Mouse (Mus musculus) T-cell, adult 2 months (primary cell): ENCODE measurements around the gene Nmnat3.
A peak's percentile ranks its signal among the peaks of the same experiment; 100 is the strongest.

Experiments used
- DNase-seq: peaks from one replicate; pipeline ENCODE4 v3.0.0; 2022; ENCODE audit warnings: low spot score

Gene Nmnat3

DNA sequence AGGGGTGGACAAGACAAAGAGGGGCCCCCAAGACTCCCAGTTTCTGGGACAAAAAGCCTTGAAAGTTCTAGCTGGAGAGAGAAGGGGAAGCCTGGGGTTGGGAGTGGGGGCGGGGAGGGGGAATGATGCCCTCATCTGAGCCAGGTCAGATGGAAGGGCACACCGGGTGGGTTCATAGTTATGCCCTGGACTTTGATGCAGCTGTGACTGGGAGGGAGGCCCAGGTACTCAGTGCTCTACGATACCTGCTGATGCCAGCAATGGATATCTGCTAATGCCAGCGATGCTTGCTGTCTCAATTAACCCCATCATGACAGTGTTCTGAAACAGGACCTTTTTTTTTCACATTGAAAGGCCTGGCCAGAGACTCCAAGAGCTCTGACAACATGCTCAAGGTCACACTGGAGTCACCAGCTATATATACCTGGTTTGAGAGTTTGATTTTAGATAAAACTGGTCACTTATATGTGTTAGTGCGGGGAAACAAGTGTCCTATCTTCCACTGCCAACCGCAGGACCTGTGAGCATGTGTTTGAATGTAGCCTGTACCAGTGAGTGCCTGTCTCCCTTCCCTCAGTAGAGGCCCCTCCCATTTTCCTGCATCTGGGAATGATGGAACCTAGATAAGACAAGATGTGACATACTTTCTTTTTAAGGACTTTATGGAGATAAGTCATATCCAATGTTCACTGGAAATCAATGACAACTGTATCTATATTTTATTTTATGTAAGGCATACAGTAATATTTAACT, 25.6 kb downstream of the Nmnat3 start:
- no peak for DNase-seq

DNA sequence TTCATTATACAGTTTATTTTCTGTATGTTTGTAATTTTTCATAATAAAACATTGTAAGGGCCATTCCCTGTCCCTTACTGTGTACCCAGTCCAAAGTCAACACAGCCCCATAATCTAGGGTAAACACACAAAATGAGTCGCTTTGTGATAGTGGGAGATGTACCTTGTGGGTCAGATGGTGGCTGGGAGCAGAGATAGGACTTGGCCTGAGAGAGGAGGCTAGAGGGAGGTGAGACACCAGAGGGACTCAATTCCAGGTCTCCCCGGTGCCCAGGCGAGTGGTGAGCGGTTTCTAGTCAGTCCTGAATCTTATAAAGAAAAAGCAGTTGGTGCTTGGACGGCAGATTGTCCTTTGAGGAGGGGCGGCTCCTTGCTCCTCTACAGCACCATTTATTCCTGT, 26.4 kb downstream of the Nmnat3 start:
- DNase-seq, result no peak

DNA sequence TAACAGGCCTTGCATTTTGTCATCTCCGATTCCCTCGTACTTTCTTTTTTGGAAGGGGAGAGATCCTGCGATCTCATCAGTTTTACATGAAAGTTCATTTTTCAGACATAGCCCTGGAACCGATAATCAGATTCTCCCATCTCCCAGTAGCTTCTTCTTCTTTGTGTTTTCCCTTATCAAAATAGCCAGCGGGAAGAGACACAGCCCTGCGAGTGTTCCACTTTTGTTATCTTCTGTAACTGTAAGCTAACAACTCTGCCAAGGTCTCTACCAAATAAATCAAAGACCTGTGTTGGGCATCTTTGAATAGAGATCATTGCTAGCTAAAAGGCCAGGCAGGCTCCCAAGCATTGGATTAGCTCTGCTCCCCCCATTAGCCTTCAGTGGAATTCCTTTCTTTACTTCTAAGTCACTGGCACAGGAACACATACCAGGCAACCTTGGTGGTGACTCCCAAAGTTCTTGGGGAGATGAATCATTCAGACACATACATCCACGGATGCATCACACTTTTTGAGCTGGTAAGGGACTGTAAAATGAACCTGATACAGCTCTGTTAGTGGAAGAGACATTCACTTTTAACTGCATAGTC, 26.9 kb downstream of the Nmnat3 start:
- DNase-seq, result no peak

DNA sequence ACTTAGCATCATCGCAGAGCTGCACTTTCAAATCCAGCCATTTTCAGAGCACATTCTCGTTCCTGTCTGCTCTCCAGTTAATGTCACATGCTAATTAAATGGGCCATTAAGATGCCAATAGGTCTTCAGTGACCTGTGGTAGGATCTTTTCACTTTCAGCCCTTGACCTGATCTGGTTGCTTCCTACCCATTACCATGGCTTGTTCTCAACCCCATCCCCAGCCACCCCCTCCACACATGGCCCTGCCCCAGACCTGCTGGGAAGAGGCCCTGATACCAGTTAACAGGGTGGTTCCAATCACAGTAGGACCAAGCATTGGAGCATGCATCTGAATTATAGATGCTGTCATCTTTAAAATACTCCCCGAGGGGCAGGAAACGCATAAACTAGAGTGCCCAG, 30.7 kb downstream of the Nmnat3 start:
- DNase-seq, result no peak

DNA sequence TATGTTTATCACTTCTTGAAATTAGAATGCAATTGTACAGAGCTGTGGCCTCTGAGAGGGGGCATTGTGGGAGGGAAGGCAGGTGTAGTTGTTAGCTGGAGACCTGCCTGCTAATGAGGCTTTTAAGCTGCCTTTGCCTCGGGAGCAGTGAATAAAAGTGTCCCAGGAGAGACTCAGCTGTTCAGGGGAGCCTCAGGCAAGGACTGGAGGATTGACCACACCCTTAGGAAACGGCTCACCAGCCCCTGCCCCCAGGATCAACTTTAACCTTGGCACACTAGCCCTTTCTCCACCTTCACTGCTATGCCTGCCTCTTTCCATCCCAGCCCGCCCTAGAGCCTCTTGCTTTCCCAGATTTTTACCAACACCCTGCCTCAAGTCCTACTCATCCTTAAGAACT, 31.6 kb downstream of the Nmnat3 start:
- no peak for DNase-seq

DNA sequence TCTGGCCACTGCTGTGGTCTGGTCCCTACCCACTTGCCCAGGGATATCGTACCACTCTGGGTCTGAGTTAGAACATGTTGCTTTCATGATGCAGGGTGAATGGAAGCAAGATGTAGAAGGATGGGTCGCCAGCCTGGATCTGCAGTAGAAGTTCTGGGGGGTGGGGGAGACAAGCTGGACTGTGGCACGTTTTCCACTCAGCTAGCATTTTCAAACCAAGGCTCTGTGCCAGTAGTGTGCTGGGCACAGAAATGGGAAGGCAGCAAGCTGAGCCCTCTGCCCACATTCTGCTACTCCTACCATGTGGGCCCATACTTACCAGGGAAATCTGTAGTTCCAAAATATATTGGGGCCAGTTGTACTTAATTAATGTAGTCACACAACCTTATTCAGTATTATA, 33.5 kb downstream of the Nmnat3 start:
- DNase-seq, result no peak

DNA sequence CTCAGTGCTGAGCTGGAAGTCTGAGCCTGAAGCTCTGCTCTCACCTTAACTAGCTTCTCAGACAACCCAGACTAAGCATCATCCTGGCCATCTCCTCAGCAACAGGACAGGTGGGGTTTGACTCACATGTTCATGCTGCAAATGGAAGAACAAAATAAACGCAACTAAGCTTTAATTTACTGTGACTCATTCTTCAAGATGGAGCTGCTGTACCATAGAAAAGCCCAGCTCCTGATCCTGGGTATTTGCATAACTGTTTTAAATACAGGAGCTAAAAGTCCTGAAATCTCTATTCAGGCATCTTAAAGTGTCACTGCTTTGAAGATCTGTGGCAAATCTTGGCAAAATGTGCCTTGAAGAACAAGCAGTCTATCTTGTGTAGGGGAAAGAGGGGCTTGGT, 38.9 kb downstream of the Nmnat3 start:
- no peak for DNase-seq

DNA sequence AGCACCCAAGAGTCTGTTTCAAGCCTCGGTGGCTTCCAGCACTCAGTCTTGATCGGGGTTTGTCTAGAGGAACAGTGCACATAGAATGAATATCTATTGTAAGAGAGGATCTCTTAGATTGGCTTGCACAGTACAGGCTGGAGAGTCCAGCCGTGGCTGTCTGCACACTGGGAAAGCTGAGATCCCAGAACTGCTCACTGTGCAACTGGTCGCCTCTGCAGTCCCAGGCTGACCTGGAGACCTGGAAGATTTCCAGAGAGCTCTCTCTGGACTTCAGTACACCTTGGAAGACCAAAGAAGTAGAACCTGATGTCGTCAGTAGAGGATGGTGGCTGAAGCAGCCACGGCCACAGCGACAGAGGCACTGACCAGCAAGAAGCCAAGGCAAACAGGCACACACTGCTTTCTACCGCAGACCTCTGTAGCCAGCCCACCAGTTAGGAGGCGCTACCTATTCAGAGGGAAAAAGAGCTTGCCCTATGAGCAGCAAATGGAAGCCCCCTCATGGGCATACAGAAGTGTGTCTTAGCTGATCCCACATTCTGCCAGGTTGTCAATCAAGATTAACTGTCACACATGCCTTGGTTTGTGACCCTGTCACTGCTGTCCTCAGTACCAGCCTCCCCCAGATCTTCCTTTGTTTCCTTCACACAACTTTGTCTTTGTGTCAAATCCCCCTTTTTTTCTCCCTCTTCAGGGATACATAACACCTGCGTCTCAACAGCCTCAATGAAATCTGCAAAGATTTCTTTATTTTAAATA, 41.4 kb downstream of the Nmnat3 start:
- no peak for DNase-seq

DNA sequence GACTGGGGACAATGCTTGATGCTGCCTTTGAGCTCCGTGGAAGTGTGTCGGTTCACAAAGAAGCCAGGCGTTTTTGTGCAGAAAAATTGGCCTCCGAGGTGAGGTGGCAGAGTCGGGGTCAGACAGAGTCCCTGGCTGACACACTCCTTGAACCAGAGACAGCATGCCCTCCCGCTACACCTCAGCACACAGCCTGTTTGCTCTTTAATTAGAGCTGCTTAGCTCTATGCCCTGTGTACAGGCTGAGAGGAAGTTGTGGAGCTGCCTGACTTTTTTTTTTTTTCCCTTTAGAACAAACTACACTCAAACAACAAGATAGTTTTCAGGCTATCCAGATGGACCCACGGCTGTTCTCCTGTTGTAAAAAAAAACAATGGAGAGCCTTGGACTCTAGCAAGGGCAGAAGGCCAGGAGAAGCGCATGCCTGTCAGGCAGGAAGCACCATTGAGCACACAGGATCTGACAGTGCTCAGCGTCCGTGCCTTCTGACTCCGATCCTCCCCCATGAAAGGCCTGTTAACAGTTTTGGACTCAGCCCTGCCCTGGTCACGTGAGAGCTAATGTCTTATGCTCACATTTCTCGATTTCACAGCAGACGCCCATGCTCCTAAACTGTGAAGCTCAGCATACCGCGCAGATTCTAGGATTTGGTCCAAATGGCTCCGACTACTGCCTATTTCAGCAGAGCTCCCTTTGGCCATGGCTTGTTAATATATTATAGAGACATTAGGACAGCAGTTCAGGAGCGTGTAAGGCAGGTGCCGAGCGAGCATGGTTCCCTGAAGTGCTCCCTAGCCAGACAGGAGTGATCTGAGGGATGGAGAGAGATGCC, 42.3 kb downstream of the Nmnat3 start:
- no peak for DNase-seq

DNA sequence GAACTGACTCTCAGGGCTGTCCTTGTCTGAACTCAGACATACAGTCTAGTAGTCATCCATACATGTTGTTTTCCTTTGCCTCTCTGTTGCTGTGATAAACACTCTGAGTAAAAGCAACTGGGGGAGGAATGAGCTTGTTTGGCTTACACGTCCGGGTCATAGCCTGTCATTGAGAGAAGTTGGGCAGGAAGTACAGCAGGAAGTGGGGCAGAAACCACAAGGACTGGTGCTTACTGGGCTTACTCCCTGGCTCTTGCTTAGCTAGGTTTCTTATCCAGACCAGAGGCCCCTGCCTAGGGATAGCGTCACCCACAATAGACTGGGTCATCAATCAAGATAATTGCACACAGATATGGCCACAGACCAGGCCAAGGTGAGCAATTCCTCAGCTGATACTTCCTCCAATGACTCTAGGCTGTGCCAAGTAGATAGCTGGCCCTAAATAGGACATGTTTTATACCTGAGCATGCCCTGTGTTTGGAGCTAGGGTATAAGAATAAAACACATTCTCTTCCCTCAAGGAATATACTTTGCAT, 46.1 kb downstream of the Nmnat3 start:
- peak; percentile 54 for DNase-seq

DNA sequence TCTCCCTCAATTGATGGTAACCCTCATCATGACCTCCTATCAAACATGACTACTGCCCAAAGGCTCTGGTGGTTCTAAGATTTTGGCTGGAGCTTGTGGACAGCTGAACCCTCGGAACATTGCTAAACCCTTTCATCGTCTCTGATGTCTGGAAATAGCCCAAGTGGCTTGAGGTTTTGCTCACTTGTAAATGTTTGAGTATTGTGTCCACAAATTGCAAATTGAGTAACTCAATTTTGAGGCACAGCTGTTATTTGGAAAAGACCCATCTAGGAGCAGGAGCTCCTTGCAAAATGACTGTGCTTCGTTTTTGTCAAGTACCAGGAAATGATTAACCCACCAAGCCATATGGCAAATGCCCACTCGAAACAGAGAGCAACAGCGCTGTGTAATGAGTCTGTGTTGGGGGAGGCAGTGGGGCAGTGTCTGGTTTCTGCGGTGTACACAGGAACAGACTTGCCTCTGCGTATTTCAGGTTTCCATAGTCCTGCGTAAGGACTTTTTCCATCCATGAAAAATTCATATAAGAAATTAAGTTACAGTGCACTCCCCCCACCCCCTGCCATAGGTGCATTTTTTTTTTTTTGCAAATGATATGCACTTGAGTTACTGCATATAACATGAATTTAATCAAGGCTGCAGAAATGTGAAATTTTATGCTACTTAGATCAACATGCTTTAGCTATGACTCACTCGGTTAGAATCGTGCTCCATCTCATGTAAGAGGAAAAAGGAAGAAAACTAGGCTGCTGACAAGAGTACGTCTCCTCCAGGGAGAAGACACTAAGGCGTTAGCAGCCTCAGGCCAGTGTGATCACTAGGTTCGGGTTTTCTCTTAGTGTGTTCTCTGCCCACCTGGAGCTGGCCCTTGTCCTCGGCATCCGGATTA, 50.9 kb downstream of the Nmnat3 start:
- no peak for DNase-seq

DNA sequence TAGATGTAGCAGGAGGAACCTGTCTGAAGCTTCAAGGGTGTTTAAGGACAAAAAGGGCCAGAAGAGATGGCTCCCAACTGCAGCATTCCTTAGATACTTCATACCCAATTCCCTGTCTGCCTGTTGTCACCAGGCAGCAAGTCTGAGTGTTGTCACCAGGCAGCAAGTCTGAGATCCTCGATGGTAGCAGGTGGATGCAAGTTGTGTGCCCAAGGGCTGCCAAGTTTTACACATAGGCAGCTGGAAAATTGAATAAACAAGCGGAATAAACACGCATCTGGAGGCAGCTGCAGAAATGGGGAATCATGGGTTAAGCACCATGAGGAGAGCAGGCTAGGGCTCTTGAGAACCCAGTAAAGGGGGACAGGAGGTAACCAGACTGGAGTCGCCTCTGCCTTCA, 52.7 kb downstream of the Nmnat3 start:
- no peak for DNase-seq

DNA sequence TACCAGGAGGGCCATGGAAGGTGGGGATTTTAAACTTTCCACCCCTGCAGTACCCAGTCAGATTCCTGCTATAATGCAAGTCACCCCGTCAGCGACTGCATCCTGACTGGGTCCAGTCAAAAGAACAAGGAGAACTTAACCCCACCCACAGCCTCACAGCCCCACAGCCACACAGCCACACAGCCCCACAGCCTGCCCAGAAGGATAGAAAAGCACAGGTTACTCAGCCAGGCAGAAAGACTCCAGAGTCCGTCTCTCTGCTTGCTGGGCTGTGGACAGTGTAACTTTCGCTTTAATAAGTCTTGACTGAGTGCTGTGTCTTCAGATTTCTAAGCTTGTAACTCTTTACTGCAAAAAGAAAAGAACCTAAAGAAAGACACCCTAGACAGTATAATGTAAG, 53.2 kb downstream of the Nmnat3 start:
- no peak for DNase-seq

DNA sequence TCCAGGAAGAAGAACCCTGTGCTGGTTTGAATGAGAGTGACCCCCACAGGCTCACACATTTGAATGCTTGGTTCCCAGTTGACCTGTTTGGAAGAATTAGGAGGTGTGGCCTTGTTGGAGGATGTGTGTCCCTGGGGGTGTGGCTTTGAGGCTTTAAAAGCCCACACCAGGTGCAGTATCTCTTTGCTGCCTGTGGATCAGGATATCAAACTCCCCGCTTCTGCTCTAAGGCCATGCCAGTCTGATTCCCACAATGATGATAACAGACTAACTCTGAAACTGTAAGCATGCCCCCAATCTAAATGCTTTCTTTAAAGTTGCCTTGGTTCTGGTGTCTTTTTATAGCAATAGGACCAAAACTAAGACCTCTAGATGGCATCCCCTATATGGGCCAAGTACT, 58.6 kb downstream of the Nmnat3 start:
- DNase-seq, result no peak

DNA sequence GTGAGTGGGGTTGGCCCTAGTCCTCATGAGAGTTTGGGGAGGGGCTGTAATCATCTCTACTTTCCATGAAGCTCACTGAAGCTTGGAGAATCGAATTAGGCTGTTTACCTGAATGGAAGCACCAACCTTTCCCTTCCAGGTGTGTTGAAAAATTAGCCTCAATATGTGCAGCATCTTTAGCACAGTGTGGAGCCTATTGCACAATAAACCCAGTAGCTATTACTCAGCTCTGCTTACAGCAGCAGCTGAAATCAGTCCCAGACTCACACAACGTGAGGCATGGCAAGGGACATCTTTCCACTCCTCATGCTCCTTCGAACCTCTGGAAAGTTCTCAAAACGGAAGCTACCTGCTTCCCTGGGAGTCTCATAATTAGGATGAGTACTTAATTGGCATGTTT, 59.0 kb downstream of the Nmnat3 start:
- DNase-seq, result no peak

DNA sequence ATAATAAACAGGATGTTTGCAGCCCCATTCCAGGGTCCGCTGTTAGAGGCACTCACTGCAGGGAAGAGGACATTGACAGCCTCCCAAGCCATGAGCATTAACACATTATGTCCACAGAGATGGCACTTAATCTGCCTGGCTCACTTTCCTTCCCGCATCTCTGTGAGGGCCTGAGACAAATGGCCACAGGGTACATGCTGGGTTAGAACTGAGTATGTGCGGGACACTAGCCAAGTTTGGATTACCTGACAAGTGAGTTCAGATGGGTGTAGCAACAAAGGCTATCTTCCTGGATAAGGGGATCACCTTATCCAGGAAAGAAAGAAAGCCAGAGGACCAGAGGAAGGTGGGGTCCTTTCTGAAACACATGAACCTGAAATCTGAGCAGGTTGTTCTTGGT, 59.8 kb downstream of the Nmnat3 start:
- no peak for DNase-seq

DNA sequence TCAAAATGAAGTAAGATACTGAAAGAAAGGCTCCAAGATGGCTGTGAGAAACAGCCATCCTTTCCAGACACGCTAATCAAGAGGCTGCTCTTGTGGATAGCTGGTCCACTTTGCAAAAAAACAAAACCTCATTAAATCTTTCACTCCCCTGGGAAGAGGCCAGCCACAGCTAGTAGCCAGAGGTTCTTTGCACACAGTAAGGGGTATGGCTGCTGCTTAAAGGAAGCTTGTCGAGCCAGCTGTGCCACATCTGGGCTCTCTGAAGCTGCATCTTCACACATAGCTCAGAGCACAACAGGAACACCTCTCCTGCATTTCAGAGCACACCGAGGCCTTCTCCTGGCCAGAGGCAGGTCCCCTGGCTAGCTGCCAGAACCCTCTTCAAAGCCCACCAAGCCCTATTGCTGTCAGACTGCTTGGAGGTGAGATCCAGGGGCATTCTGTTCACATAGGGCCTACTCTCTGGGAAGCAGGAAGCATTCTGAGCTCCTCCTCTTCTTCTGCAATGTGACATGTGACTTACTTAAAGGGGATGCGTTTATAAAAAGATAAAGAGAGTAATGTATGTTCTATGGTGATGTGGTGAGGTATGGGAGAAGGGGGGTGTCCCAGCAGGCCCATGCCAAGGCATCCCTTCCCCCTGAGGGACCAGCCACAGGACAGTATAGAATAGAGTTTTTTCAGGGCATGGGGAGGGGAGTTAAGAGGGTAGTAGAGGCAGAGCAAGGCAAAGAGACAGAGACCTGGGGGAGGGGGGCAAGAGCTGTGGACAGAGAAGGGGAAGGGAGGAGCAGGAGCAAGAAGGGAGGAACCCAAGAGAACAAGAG, 63.3 kb downstream of the Nmnat3 start:
- DNase-seq, result no peak

DNA sequence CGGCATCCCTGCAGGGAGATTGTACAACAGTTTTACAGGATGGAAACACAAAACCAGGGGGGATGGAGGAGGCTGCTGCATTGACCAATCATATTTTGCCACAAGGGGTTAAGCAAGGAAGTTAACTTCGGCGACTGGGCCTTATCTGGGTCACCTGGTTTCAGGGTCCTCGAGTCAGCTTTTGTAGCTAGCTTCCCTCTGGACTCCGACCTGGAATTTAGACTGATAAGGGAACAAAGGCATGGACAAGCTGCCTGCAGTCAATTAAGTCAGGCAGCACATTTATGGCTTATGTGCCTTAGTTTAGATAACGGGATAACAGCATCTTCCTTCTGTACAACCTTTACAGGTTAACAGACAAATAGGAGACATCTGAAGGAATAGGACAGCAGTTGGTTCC, 65.1 kb downstream of the Nmnat3 start:
- no peak for DNase-seq

DNA sequence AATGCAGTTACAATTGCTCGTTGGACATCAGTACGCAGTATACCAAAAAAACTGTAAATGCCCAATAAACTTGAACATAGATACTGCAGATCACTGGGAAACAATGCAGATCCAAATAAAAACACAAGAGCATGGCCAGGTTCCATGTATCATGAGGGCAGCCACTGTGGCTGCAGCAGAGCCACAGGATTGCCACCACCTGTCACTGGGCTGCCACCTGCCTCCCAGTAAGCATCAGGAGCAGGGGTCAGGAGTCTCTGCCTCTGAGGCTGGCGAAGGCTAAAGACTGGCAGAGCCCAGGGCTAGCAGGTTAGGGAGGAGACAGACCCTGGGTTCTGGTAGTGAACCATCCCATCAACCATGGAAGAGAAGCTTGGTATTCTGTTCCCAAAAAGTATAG, 67.7 kb downstream of the Nmnat3 start:
- DNase-seq, result no peak

DNA sequence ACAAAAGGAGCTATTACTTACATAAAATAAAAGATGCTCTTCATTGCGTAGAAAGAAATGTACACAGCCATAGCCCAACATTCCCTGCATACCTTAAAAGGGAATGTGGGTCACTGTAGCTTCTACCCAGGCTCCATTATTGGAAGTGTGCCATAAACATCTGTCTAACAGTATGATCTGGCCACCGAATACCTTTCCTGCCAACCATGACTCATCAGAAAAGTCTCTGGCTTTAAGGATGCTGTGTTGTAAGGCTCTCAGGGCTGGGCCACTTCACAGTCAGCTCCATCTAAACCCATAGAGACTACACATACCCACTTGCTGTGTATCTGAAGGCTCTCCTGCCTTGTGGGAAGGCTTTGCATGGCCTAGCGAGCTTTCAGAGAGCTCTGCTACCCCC, 73.8 kb downstream of the Nmnat3 start:
- DNase-seq, result no peak
